Mouse (Mus musculus) spleen, embryonic (tissue): ENCODE results near the gene Actr3b.

ENCODE experiments used
- CTCF ChIA-PET: fragments of 350-600 bp; sonication (Branson Sonifier 250); formaldehyde crosslinking; loops from one replicate; lab custom pipeline; 2022; lab: Charles Lee

The Actr3b gene

GRCm38 (mm10) chr5:25886708-25887107 lies 126.9 kb downstream of the Actr3b start:
- CTCF ChIA-PET, result no interaction called here

GRCm38 (mm10) chr5:25889746-25890382 lies 130.1 kb downstream of the Actr3b start:
- CTCF ChIA-PET, result no interaction called here

GRCm38 (mm10) chr5:25891321-25891720 lies 131.5 kb downstream of the Actr3b start:
- CTCF ChIA-PET, result no interaction called here
